Mouse (Mus musculus): ENCODE measurements at regions not wholly inside any gene's neighbourhood (a gene's known extent, or its start where the extent isn't known, plus 50 kb on each side); places are given as distances from the start of the nearest gene placed in this dataset.

- Histone ChIP-seq H3K9ac (replicated peaks; ENCODE audit: low read length, poor library complexity, severe bottlenecking) (no peak overlapping the region), H3K27ac (ENCODE audit: low read depth, low read length) (no peak overlapping the region), H3K36me3 (ENCODE audit: insufficient read depth, low read length) (no peaks in the 10 kb centered on the region), H3K4me1 (ENCODE audit: insufficient read depth, low read length) (no peaks in the 10 kb centered on the region), H3K27me3 (ENCODE audit: insufficient read depth, low read length) (no peaks in the 10 kb centered on the region), H3K4me3 (ENCODE audit: low read depth, low read length) (no peak overlapping the region), H3K9me3 (ENCODE audit: low read length) (no peaks in the 10 kb centered on the region), H3K4me2 (ENCODE audit: low read depth, low read length, poor library complexity, severe bottlenecking) (no peak overlapping the region)
- WGBS = 81% methylated on average over 2 of the region's 2 CpGs
- TF ChIP-seq CTCF (IDR thresholded peaks at IDR 0.05) = no peak
- ATAC-seq (ENCODE audit: low FRiP score) (no peak), DNase-seq (ENCODE audit: low spot score) (no peak)
Measured at GRCm38 (mm10) chr6:117256099-117256471, 87.8 kb downstream of the Cxcl12 start.

DNA sequence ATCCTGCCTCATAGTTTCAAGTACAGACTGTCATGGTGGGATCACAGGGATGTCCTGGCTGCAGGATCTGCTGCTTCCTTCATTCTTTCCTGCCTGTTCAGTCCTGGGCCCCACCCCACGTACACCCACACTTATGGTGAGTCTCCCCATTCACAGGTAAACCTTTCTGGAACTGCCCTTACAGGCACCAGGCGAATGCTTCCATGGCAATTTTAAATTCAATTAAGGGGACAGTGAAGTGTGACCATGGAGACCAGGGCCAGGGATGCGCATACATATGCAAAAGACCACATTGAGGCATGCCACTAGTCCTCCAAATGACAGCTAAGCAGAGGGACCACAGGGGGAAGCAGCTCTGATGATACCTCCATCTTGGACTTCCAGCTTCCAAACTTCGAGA is 89.3 kb downstream of the Cxcl12 start:
- ATAC-seq (ENCODE audit: low FRiP score) = no peak
- Histone ChIP-seq H3K4me2 (ENCODE audit: low read depth, low read length, poor library complexity, severe bottlenecking) (no peak overlapping the region), H3K4me1 (ENCODE audit: insufficient read depth, low read length) (no peaks in the 10 kb centered on the region), H3K9me3 (ENCODE audit: low read length) (no peaks in the 10 kb centered on the region), H3K27ac (ENCODE audit: low read depth, low read length) (no peak overlapping the region), H3K36me3 (ENCODE audit: insufficient read depth, low read length) (no peaks in the 10 kb centered on the region), H3K4me3 (ENCODE audit: low read depth, low read length) (no peak overlapping the region), H3K9ac (replicated peaks; ENCODE audit: low read length, poor library complexity, severe bottlenecking) (no peak overlapping the region), H3K27me3 (ENCODE audit: insufficient read depth, low read length) (no peaks in the 10 kb centered on the region)
- no peak for DNase-seq (ENCODE audit: low spot score)
- whole genome bisulfite sequencing = 67% methylated on average over 4 of the region's 4 CpGs
- no peak for TF ChIP-seq CTCF (IDR thresholded peaks at IDR 0.05)

DNA sequence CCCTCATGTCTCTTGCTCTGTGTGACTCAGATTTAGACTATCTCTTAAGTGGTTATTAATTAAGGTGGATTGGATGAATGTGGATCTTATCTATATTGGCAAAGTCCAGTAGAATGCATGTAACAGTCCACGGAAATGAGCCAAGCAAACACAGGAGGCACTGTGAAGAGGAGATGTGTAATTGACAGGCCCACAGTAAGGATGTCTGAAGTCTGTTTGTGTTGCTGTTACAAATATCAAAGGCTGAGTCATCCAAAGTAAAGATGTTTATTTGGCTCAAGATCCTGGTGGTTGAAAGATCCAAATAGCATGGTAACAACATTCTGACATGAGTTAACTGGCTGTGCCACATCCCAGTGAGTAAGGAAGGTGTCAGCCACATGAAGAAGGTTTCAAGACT is 99.6 kb downstream of the Cxcl12 start:
- Histone ChIP-seq H3K36me3 (ENCODE audit: insufficient read depth, low read length) (no peaks in the 10 kb centered on the region), H3K9ac (replicated peaks; ENCODE audit: low read length, poor library complexity, severe bottlenecking) (no peak overlapping the region), H3K9me3 (ENCODE audit: low read length) (no peaks in the 10 kb centered on the region), H3K4me1 (ENCODE audit: insufficient read depth, low read length) (no peaks in the 10 kb centered on the region), H3K27me3 (ENCODE audit: insufficient read depth, low read length) (no peaks in the 10 kb centered on the region), H3K4me2 (ENCODE audit: low read depth, low read length, poor library complexity, severe bottlenecking) (no peak overlapping the region), H3K4me3 (ENCODE audit: low read depth, low read length) (no peak overlapping the region), H3K27ac (ENCODE audit: low read depth, low read length) (no peak overlapping the region)
- no peak for ATAC-seq (ENCODE audit: low FRiP score)
- WGBS = 78% methylated on average over 1 of the region's 1 CpGs
- TF ChIP-seq CTCF (IDR thresholded peaks at IDR 0.05) = no peak
- DNase-seq (ENCODE audit: low spot score) = no peak

DNA sequence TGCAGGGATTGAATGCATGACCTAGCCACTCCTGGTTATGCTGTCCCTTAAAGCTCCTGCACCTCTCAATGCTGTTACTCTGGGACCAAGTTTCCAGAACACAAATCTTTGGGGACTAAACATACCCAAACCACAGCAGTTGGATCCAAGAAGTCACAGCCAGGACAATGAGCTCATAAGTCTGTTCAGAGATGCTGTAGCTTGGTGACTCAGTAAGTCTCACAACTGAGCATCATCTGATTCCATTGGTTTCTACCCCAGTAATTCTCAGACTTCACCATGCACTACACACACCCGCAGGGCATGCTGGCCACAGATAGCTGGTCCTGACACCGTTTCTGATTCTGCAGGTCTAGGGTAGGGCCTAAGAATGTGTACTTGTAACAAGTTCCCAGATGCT is 100.0 kb downstream of the Cxcl12 start:
- Histone ChIP-seq H3K27ac (ENCODE audit: low read depth, low read length) (no peak overlapping the region), H3K4me2 (ENCODE audit: low read depth, low read length, poor library complexity, severe bottlenecking) (no peak overlapping the region), H3K9ac (replicated peaks; ENCODE audit: low read length, poor library complexity, severe bottlenecking) (no peak overlapping the region), H3K36me3 (ENCODE audit: insufficient read depth, low read length) (no peaks in the 10 kb centered on the region), H3K4me3 (ENCODE audit: low read depth, low read length) (no peak overlapping the region), H3K9me3 (ENCODE audit: low read length) (no peaks in the 10 kb centered on the region), H3K4me1 (ENCODE audit: insufficient read depth, low read length) (no peaks in the 10 kb centered on the region), H3K27me3 (ENCODE audit: insufficient read depth, low read length) (no peaks in the 10 kb centered on the region)
- TF ChIP-seq CTCF (IDR thresholded peaks at IDR 0.05) = no peak
- DNase-seq (ENCODE audit: low spot score) (no peak), ATAC-seq (ENCODE audit: low FRiP score) (no peak)
- 89% methylated on average over 2 of the region's 2 CpGs for WGBS

DNA sequence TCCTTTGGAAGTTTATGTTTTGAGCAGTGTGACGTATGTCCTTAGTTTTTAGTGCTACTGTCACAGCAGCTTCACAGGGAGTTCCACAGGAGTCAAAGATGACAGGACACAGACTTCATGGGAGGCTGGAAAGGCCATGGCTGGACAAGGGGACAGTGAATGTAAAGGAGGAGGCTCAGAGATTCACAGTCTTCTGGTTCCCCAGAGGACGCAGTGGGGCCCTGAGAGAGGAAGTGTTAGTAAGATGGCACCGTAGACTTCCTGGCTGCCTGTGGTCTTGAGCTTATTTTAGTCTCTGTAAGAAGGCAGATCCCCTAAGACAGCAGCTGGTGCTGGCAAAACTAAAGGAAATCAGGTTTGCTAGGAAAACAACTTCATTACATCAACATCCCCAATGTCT is 101.9 kb downstream of the Cxcl12 start:
- Histone ChIP-seq H3K4me3 (ENCODE audit: low read depth, low read length) (no peak overlapping the region), H3K4me2 (ENCODE audit: low read depth, low read length, poor library complexity, severe bottlenecking) (no peak overlapping the region), H3K36me3 (ENCODE audit: insufficient read depth, low read length) (no peaks in the 10 kb centered on the region), H3K4me1 (ENCODE audit: insufficient read depth, low read length) (no peaks in the 10 kb centered on the region), H3K27me3 (ENCODE audit: insufficient read depth, low read length) (no peaks in the 10 kb centered on the region), H3K9me3 (ENCODE audit: low read length) (no peaks in the 10 kb centered on the region), H3K9ac (replicated peaks; ENCODE audit: low read length, poor library complexity, severe bottlenecking) (no peak overlapping the region), H3K27ac (ENCODE audit: low read depth, low read length) (no peak overlapping the region)
- 84% methylated on average over 3 of the region's 3 CpGs for WGBS
- no peak for ATAC-seq (ENCODE audit: low FRiP score)
- no peak for TF ChIP-seq CTCF (IDR thresholded peaks at IDR 0.05)
- no peak for DNase-seq (ENCODE audit: low spot score)

DNA sequence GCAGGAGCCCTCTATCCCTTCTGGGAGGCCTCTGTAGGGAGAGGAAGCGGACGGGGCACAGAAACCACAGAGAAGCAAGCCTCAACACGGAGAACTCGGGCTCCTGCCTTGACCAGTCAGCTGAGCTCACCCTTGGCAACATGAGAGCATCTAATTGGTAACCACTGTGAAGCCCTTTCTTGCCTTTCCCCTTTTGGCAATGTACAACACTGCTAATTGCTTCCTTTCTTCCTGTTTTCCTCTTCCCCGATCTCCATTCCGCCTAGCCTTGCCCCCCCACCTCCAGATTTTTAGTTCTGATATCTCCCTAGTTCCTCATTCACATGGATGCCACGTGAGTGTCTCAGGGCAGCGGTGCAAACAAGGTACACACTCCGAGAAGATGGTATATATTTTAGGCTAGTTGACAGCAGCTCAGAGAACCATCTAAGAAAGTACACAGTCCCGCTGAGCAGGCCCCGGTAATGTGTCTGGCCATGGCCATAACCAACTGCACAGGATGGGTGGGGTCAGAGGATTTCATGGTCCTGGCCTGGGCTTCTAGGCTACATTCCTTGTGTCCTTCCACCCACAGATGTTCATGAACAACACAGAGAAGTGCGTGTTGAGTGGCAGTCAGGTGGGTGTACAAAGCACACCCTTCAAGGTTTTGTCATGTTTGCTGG is 103.4 kb downstream of the Cxcl12 start:
- Histone ChIP-seq H3K36me3 (ENCODE audit: insufficient read depth, low read length) (no peaks in the 10 kb centered on the region), H3K9me3 (ENCODE audit: low read length) (no peaks in the 10 kb centered on the region), H3K4me1 (ENCODE audit: insufficient read depth, low read length) (no peaks in the 10 kb centered on the region), H3K9ac (replicated peaks; ENCODE audit: low read length, poor library complexity, severe bottlenecking) (no peak overlapping the region), H3K4me3 (ENCODE audit: low read depth, low read length) (no peak overlapping the region), H3K4me2 (ENCODE audit: low read depth, low read length, poor library complexity, severe bottlenecking) (no peak overlapping the region), H3K27ac (ENCODE audit: low read depth, low read length) (no peak overlapping the region), H3K27me3 (ENCODE audit: insufficient read depth, low read length) (no peaks in the 10 kb centered on the region)
- 74% methylated on average over 12 of the region's 12 CpGs for WGBS
- TF ChIP-seq CTCF (IDR thresholded peaks at IDR 0.05) = no peak
- peak; percentile 22 for DNase-seq (ENCODE audit: low spot score)
- no peak for ATAC-seq (ENCODE audit: low FRiP score)
